Mouse (Mus musculus): ENCODE data around the gene Hmgcl. TPM values are rescaled to one million over a fixed set of nuclear protein-coding genes. Genes with fewer than 3 reads are reported as not detected.

Hmgcl gene
- 76.6 and 102 TPM in 2 replicates for polyA plus RNA-seq (2021; fragmentation: Nextera tagmentation)
- long read RNA-seq, experiment 1, transcript Hmgcl-201 (9 exons, 1,418 nt) = major isoform, 366 of 446 reads
- long read RNA-seq, experiment 1, partial matches to known transcripts = 13 of 446 reads
- long read RNA-seq, experiment 1, other reads (novel, unspliced or antisense) = 67 of 446 reads
- long read RNA-seq, experiment 2, transcript Hmgcl-201 (9 exons, 1,418 nt) = major isoform, 114 of 133 reads
- long read RNA-seq, experiment 2, partial matches to known transcripts = 9 of 133 reads
- long read RNA-seq, experiment 2, other reads (novel, unspliced or antisense) = 10 of 133 reads

DNA sequence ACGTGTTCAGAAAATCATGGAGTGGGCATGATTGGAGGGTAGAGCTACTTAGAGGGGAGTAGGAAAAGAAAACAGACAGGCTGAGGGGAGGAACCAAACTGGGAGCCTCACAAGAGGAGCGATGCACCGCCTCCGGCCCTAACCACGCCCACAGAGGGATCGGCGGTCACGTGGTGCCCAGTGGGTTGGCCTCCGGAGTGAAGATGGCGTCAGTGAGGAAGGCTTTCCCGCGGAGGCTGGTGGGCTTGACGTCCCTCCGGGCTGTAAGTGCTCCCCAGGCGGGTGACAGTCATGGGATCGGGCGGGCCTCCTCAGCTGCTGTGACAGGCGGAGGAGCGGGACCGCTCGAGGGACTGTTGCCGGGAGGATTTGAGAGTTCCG lies at the start of gene Hmgcl:
TSS of gene Hmgcl (plus strand) at position 171 of the 381 bp plus-strand sequence.

GRCm38 (mm10) chr4:135920304-135921241 lies 25.7 kb upstream of the Hmgcl start, which contains the start of gene Fuca1:
TSS of gene Fuca1 (plus strand) at chr4:135920735.

DNA sequence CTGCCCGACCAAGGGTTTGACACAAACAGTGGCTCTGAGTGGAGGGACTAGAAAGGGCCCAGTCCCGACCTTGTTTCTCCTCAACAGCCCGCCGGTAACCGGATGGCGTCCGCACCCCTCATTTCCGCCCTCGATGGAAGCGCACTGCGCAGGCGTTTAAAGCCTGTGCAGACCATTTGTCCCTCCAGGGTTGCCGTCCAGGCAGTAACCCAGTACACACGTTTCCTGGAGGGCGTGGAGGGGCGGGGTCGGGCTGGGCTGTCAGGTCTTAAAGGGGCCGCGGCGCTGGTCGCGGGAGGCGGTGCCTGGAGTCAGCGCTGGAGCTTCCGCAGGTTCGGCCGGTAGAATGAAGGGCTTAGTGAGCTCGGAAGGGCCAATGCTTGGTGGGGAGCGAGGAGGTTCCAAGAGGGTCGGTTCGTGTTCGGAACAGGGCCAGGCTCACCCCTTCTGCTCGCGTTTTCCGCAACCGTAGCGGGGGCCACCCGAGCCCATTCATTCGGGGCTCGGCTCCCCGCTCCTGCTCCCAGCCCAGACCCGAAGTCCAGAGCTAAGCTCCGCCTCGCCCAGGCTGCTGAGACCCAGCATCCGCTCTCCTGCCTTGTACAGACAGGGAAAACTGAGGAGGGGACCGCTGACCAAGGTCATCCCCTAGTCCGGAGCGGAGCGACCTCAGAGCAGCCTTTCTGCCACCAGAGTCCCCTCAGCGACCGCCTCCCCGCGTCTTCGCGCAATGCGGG lies 17.4 kb downstream of the Hmgcl start, which contains the start of gene Gale:
TSS of gene Gale (plus strand) at position 271 of the 737 bp plus-strand sequence.

DNA sequence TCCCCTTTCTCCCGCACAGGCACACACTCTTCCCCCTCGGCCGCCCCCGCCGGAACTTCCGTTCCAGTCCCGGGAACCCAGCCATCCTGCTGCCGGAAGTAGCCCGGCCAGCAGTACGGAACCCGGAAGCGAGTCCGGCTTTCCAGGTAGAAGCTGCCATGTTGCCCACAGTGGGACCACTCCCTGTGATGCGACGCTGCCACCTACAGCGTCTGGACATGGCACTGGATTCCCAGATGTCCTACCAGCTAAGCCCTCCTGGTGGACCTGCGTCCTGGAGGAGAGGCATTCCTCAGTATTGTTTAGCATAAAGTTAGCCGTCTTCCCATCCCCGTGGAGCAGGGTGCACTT lies 26.3 kb downstream of the Hmgcl start, which contains the start of gene Lypla2:
TSS of gene Lypla2 (minus strand) at position 71 of the 351 bp plus-strand sequence.

DNA sequence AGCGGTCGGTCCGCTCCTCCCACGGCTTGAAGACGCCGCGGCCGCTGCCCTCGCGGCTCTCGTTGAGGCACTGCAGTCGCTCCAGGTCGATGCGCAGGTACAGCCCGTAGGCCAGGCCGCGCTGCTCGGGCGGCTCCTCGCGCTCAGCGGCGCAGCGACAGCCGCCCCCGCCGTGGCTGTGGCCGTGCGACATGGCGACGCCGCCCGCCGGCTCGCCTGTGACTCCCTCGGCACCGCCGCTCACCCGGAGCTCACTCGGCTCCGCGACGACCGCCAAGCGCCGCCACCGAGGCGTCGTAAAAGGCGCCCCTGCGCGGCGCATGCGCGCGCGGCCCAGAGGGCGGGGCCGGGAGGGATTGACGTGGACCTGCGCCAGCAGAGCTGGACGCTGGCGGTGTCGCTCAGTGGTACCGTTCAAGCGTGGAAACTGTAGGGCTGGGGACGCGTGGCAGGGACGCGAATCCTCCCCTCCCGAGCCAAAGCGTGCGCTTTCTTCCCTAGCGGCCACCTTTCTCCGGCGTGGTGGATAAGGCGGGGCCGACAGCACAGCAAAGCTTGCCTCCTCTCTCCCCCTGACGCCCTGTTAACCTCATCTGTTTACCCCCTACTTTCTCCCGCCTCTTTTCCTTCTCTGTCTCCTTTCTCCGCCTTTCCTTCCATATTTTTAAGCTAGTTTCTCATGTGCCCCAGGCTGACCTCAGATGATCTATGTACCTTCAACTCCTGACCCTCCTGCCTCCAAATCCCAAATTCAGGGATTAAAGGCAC lies 40.9 kb downstream of the Hmgcl start, which contains the start of gene Pithd1:
TSS of gene Pithd1 (minus strand) at position 322 of the 768 bp plus-strand sequence.

Other genes starting within 250 kb of the Hmgcl start
- gene Il22ra1, start 218.3 kb upstream of the Hmgcl start, polyA plus RNA-seq (2021; fragmentation: Nextera tagmentation) = not detected in 2 replicates
- 0.77 and 1.3 TPM in 2 replicates for gene Myom3, start 186.7 kb upstream of the Hmgcl start, polyA plus RNA-seq (2021; fragmentation: Nextera tagmentation)
- gene Srsf10, start 90.7 kb upstream of the Hmgcl start, polyA plus RNA-seq (2021; fragmentation: Nextera tagmentation) = 47.6 and 49.8 TPM in 2 replicates
- gene Pnrc2, start 72.6 kb upstream of the Hmgcl start, polyA plus RNA-seq (2021; fragmentation: Nextera tagmentation) = 42.4 and 47.8 TPM in 2 replicates
- gene Cnr2, start 51.1 kb upstream of the Hmgcl start, polyA plus RNA-seq (2021; fragmentation: Nextera tagmentation) = 0.09 and 0.10 TPM in 2 replicates
- 40.3 and 75.4 TPM in 2 replicates for gene Fuca1, start 25.7 kb upstream of the Hmgcl start, polyA plus RNA-seq (2021; fragmentation: Nextera tagmentation)
- gene Gale, start 17.3 kb downstream of the Hmgcl start, polyA plus RNA-seq (2021; fragmentation: Nextera tagmentation) = 12.8 and 14.4 TPM in 2 replicates
- gene Lypla2, start 26.2 kb downstream of the Hmgcl start, polyA plus RNA-seq (2021; fragmentation: Nextera tagmentation) = 34.5 and 75.6 TPM in 2 replicates
- 146 and 163 TPM in 2 replicates for gene Pithd1, start 40.8 kb downstream of the Hmgcl start, polyA plus RNA-seq (2021; fragmentation: Nextera tagmentation)
- 8.3 and 9.2 TPM in 2 replicates for gene Eloa, start 75.3 kb downstream of the Hmgcl start, polyA plus RNA-seq (2021; fragmentation: Nextera tagmentation)
- gene Rpl11, start 107.0 kb downstream of the Hmgcl start, polyA plus RNA-seq (2021; fragmentation: Nextera tagmentation) = 1,300 and 1,470 TPM in 2 replicates
- 114 and 124 TPM in 2 replicates for gene Id3, start 197.0 kb downstream of the Hmgcl start, polyA plus RNA-seq (2021; fragmentation: Nextera tagmentation)
- gene E2f2, start 225.9 kb downstream of the Hmgcl start, polyA plus RNA-seq (2021; fragmentation: Nextera tagmentation) = 0.15 and 0.68 TPM in 2 replicates